Mouse (Mus musculus) brain, embryonic 14.5 days (tissue): Measurements from ENCODE around the gene Gak. TPM values are rescaled to one million over a fixed set of nuclear protein-coding genes. Genes with fewer than 3 reads are reported as not detected.

Source experiments
- DNase-seq: peaks from one replicate; pipeline ENCODE4 v3.0.0-alpha.2; 2011; ENCODE audit warnings: low read depth
- CTCF ChIP-seq: fragments of 200-500 bp; IDR thresholded peaks from 2 replicates; pipeline ENCODE4 v1.5.1; 2012; ENCODE audit warnings: inconsistent platforms, mild to moderate bottlenecking, moderate library complexity, borderline replicate concordance; ENCODE audit not compliant: insufficient read depth, insufficient read length; ENCODE audit errors: extremely low read depth
- POLR2A ChIP-seq: fragments of 200-500 bp; IDR thresholded peaks from 2 replicates; pipeline ENCODE4 v1.6.1; 2012; ENCODE audit warnings: mild to moderate bottlenecking, inconsistent platforms, borderline replicate concordance; ENCODE audit not compliant: poor library complexity, insufficient read depth, insufficient read length, severe bottlenecking; ENCODE audit errors: extremely low read depth
- polyA plus RNA-seq: library from polyadenylated mRNA; depleted of rRNA; stranded (reverse); fragments of >200 nt; gene quantifications from 2 replicates; pipeline ENCODE4 v1.2.3, GENCODE M21; 2012; rRNA removed

Gene Gak
- polyA plus RNA-seq, result 62.7 and 68.3 TPM in 2 replicates

DNA sequence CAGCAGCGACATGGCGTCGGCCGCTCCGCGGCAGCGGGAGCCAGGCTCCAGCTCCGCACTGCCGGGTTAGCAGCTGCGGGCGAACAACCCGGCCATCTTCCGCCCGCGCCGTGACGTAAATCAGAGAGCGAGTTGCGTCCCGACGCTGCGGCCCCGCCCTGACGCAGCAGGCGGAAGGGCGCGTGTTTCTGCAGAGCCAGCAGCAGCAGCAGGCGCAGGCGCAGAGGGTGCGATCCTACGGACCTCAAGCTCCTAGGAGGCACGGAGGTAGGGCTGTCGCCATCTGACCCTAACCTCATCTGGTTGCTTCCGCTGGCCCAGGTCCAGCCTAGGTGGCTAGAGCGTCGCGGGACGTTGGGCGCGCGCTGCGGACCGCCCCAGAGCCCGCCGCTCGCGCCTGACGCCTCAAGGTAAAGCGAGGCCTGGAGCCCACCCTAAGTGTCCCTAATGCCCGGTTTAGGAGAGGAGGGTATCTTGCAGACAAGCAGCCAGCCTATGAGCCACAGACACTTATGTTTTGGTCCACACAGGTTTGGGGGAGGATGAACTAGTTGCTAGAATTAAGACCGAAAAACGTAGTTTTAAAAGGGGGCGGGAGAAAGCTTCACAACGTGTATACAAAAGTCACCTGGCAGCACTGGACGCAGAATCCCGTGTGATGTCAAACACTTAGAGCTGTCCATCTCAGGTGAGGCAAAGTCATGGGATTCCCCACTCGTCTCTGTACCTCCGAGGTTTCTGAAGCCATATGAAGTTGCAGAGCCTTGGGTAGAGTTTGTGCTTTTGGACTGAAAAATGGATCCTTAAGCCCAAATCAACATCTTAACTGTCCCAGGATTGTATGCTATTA, at the start of gene Gak, which contains the start of gene Tmem175:
Gene Gak, minus strand, starts transcription at position 122 of the 850 bp plus-strand sequence.
Gene Tmem175, plus strand, starts transcription at position 137 of the 850 bp plus-strand sequence.
- DNase-seq, result peak; percentile 98
- no peak for TF ChIP-seq CTCF
- TF ChIP-seq POLR2A, result peak; percentile 97

DNA sequence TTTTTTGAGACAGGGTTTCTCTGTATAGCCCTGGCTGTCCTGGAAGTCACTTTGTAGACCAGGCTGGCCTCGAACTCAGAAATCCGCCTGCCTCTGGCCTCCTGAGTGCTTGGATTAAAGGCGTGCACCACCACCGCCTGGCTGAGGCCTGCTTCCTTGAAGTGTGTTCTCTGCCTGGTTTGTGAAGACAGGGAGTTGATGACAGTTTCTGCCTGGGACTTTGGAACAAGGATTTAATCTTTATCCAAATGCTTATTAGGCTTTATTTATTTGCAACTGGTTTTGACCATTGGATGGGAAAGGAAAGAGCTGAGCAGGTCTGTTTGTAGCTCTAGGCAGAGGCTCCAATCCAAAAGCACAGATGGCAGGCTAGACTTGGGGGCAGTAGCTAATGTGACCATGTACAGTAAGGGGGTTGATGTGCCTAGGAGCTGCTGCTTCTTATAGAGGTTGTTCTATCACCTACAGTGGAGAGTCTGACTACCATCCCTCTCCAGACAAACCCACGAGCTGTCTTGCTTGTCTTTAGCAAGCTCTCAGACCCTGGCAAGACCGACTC, 48.8 kb upstream of the Gak start:
- no peak for TF ChIP-seq POLR2A
- no peak for DNase-seq

DNA sequence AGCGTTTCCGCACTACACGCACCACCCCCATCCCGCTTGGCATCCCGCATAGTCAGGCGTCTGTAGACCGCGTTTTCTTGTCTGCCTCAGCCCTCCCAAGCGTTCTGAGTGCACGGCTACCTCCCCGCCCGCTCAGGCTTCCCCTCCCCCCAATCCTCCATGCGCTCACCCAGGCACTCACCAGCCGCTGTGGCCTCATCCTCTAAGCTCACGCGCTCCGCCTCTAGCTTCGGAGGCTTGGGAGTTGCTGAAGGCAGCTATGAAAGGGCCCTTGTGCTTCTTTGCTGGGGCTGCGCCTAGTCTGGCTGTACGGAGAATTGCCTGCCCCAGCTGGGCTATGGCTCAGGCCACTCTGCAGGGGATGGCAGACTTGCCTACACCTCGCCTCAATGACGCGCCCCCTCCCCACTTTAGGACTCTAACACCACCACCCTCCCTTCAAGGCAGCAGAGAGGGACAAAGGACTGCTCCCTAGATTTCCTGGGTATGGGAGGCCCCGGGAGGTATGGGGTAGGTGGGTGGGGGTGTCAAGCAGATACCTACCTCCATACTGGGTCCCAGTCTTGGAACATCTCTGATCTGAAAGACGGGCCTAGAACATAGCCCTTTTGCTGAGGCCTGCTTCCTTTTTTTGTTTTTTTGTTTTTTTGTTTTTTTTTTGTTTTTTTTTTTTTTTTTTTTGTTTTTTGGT, 48.2 kb upstream of the Gak start:
- peak; percentile 94 for DNase-seq
- TF ChIP-seq CTCF, result no peak
- peak; percentile 7; the same call in 1 of the 2 replicates for TF ChIP-seq POLR2A

DNA sequence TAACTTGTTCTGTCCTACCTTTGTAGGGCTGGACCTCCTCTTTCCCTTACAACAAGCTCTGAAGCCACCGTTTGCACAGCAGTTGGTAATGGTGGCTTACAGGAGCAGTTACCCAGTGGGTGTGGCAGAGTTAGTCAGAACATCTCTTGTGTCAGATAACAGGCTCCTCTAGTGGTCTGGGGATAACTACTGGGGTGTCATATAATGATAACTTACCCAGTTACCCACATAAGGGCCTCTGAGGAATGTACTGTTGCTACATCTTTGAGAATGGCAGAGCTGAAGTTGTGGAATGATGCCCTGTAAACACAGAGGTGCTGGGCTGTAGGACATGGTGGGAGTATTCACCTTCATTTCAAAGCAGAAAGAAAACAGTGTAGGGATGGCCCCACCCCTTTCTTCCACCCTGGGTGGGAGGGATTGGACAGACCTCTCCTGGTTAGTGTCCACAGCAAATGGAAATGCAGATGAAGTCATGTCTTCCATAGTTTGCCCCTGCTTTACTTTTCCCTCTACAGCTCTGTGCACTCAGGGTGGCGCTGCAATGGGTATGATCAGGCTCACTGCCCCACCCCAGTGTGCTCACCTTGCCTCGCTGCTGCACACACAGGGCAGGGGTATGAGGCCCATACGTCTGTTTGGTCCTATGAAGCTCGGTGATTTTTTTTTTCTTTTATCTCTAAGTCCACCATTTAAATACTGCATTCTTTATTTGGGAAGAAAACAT, 47.4 kb upstream of the Gak start:
- TF ChIP-seq CTCF (no peak), POLR2A (no peak)
- no peak for DNase-seq

- TF ChIP-seq CTCF (no peak), POLR2A (no peak)
- no peak for DNase-seq
Measured at GRCm38 (mm10) chr5:108675251-108675816, 45.8 kb upstream of the Gak start, which contains the start of gene Slc26a1. Slc26a1 (minus strand) TSS chr5:108675569.

DNA sequence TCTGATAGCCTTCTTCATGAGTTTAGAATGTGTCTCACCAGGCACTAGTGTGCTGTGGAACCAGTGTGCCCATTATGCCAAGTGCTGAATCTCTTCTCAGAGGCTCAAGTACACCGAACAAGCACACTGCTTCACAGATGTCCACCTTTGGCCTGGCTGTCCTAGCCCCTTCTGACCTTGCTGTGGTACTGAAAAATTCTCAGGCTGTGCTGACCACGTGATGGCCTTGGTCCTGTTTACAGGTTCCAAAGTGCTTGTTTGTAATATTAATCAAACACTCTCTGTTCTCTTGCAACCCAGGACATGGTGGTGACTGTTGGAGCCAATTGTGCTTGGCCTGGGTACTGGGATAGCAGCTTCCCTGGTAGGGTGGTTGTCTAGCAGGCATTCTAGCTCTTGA, 45.1 kb upstream of the Gak start:
- TF ChIP-seq POLR2A (no peak), CTCF (no peak)
- DNase-seq, result no peak

DNA sequence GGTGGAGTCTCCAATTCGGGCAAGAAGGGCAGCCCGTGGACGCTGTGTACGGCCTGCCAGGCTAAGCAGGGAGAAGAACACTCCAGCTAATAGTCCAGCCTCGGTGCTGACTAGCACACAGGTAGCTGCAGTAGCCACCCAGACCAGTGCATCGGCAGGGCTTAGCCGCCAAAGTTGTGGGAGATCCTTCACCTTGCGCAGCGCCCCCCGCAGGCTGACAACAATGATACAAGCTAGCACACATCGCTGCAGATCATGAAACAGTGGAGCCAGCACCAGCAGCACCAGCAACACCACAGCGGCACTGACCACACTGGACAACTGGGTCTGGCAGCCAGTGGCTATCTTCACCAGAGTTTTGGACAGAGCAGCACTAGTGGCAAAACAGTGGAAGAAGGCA, 42.2 kb upstream of the Gak start:
- no peak for DNase-seq
- TF ChIP-seq CTCF (no peak), POLR2A (no peak)

- TF ChIP-seq CTCF (peak; percentile 37; the same call in 1 of the 2 replicates), POLR2A (no peak)
- peak; percentile 32 for DNase-seq
Measured at GRCm38 (mm10) chr5:108670785-108671184, 41.2 kb upstream of the Gak start.

- TF ChIP-seq POLR2A (no peak), CTCF (no peak)
- no peak for DNase-seq
Measured at GRCm38 (mm10) chr5:108669986-108670385, 40.4 kb upstream of the Gak start.

- TF ChIP-seq CTCF (peak; percentile 65; the same call in 1 of the 2 replicates), POLR2A (0 out of 2 replicates have a peak, but pooled peaks have one; percentile 52)
- peak; percentile 91 for DNase-seq
Measured at GRCm38 (mm10) chr5:108668977-108669936, 39.7 kb upstream of the Gak start, which contains the start of gene Dgkq. Dgkq (minus strand) TSS chr5:108669672.
